Mouse (Mus musculus) embryonic facial prominence, embryonic 11.5 days (tissue): ENCODE results near the gene Lpcat4. TPM values are rescaled to one million over a fixed set of nuclear protein-coding genes. Genes with fewer than 3 reads are reported as not detected.
"Not testable (repeated sequence)": the region's sequence is repeated elsewhere in the genome, so short reads cannot be mapped to it uniquely, and the experiment has no call there.

Source experiments
- ATAC-seq: fragments of 200-750 bp; cut with Nextera tagmentation; replicated peaks from 2 replicates; pipeline ENCODE4 v1.8.0; 2017; ENCODE audit warnings: low read depth; ENCODE audit not compliant: insufficient number of reproducible peaks, low FRiP score, low TSS enrichment
- DNase-seq: peaks from one replicate; pipeline ENCODE4 v3.0.0-alpha.2; 2015; ENCODE audit warnings: low spot score
- H3K27ac ChIP-seq: fragments of 300-500 bp; sonication (generic); replicated peaks from 2 replicates; pipeline ENCODE4 v1.5.1; 2014; ENCODE audit warnings: mild to moderate bottlenecking, low read depth, low read length, control low read depth
- H3K27me3 ChIP-seq: fragments of 300-500 bp; sonication (generic); 2 replicates; pipeline ENCODE4 v1.6.1; 2014; ENCODE audit warnings: mild to moderate bottlenecking, low read length, moderate library complexity, mixed read lengths; ENCODE audit not compliant: control insufficient read depth, insufficient read depth
- H3K36me3 ChIP-seq: fragments of 300-500 bp; sonication (generic); replicated peaks from 2 replicates; pipeline ENCODE4 v1.6.1; 2014; ENCODE audit warnings: low read depth, mild to moderate bottlenecking, low read length, moderate library complexity, mixed read lengths; ENCODE audit not compliant: control insufficient read depth, insufficient read depth
- H3K4me1 ChIP-seq: fragments of 300-500 bp; sonication (generic); 2 replicates; pipeline ENCODE4 v1.6.1; 2014; ENCODE audit warnings: low read length, mixed read lengths; ENCODE audit not compliant: control insufficient read depth, insufficient read depth
- H3K4me2 ChIP-seq: fragments of 300-500 bp; sonication (generic); 2 replicates; pipeline ENCODE4 v1.6.1; 2014; ENCODE audit warnings: low read depth, mild to moderate bottlenecking, control low read depth, low read length, moderate library complexity
- H3K4me3 ChIP-seq: fragments of 300-500 bp; sonication (generic); 2 replicates; pipeline ENCODE4 v1.5.1; 2014; ENCODE audit warnings: low read depth, low read length, control low read depth
- H3K9ac ChIP-seq: fragments of 300-500 bp; sonication (generic); replicated peaks from 2 replicates; pipeline ENCODE4 v1.6.1; 2014; ENCODE audit warnings: mild to moderate bottlenecking, control low read depth, low read length
- H3K9me3 ChIP-seq: fragments of 300-500 bp; sonication (generic); replicated peaks from 2 replicates; pipeline ENCODE4 v1.6.1; 2016; ENCODE audit warnings: mild to moderate bottlenecking, low read length, inconsistent platforms, mixed read lengths; ENCODE audit not compliant: control insufficient read depth
- WGBS: fragments of 180-500 bp; shearing (Covaris S2); extraction: QIAGEN DNeasy Blood & Tissue Kit; methylation state at CpG from one replicate; pipeline ENCODE4 v1.1.7; 2014; 5-methylcytosine and 5-hydroxymethylcytosine counted together
- polyA plus RNA-seq: library from polyadenylated mRNA; unstranded; fragments of >200 nt; fragmentation: Nextera tagmentation; extraction: Ambion mirVana; gene quantifications from 2 replicates; pipeline ENCODE4 v1.2.1, GENCODE M21; 2014

Gene Lpcat4
- polyA plus RNA-seq, 1 experiment from 2014 or later: 11.8 TPM

GRCm38 (mm10) chr2:112276870-112277269 is 37.6 kb downstream of the Lpcat4 start:
- no peak for ATAC-seq
- no peaks in the 10 kb centered on the region for H3K27me3 ChIP-seq
- H3K4me3 ChIP-seq: no peak overlapping the region
- H3K4me1 ChIP-seq: no peaks in the 10 kb centered on the region
- H3K9me3 ChIP-seq: no peaks in the 10 kb centered on the region
- H3K4me2 ChIP-seq: no peak overlapping the region
- no peaks in the 10 kb centered on the region for H3K36me3 ChIP-seq
- H3K27ac ChIP-seq: no peak overlapping the region
- no peak for DNase-seq
- 94% methylated on average over 3 of the region's 3 CpGs for WGBS
- no peak overlapping the region for H3K9ac ChIP-seq

GRCm38 (mm10) chr2:112282846-112283245 is 43.6 kb downstream of the Lpcat4 start:
- Histone ChIP-seq H3K9me3 (no peaks in the 10 kb centered on the region), H3K4me2 (no peak overlapping the region), H3K9ac (no peak overlapping the region), H3K27ac (no peak overlapping the region), H3K4me3 (no peak overlapping the region), H3K4me1 (no peaks in the 10 kb centered on the region), H3K36me3 (no peaks in the 10 kb centered on the region), H3K27me3 (no peaks in the 10 kb centered on the region)
- WGBS: 90% methylated on average over 1 of the region's 1 CpGs
- ATAC-seq (no peak), DNase-seq (no peak)

- ATAC-seq (peak; percentile 97), DNase-seq (peak; percentile 74)
- Histone ChIP-seq H3K9ac (peak overlapping the region; percentile 64), H3K4me2 (peak overlapping the region; percentile 65), H3K9me3 (no peaks in the 10 kb centered on the region), H3K4me1 (no peaks in the 10 kb centered on the region), H3K36me3 (no peaks in the 10 kb centered on the region), H3K4me3 (peak overlapping the region; percentile 35), H3K27me3 (no peaks in the 10 kb centered on the region), H3K27ac (no peak overlapping the region)
- 2% methylated on average over 21 of the region's 21 CpGs for WGBS
Measured at GRCm38 (mm10) chr2:112284363-112285030, 45.2 kb downstream of the Lpcat4 start.

GRCm38 (mm10) chr2:112285031-112285390 is 45.7 kb downstream of the Lpcat4 start:
- peak overlapping the region; percentile 65 for H3K4me2 ChIP-seq
- peak overlapping the region; percentile 35 for H3K4me3 ChIP-seq
- H3K27ac ChIP-seq: no peak overlapping the region
- WGBS: 58% methylated on average over 6 of the region's 6 CpGs
- H3K27me3 ChIP-seq: no peaks in the 10 kb centered on the region
- H3K36me3 ChIP-seq: no peaks in the 10 kb centered on the region
- no peaks in the 10 kb centered on the region for H3K4me1 ChIP-seq
- ATAC-seq (no peak), DNase-seq (no peak)
- no peak overlapping the region for H3K9ac ChIP-seq
- no peaks in the 10 kb centered on the region for H3K9me3 ChIP-seq

GRCm38 (mm10) chr2:112286062-112286461 is 46.8 kb downstream of the Lpcat4 start:
- 91% methylated on average over 1 of the region's 1 CpGs for WGBS
- not testable (repeated sequence) for H3K9me3 ChIP-seq, H3K4me2 ChIP-seq, H3K9ac ChIP-seq, H3K36me3 ChIP-seq, H3K27me3 ChIP-seq, H3K4me1 ChIP-seq, ATAC-seq, DNase-seq, H3K27ac ChIP-seq, H3K4me3 ChIP-seq

GRCm38 (mm10) chr2:112287059-112287458 is 47.8 kb downstream of the Lpcat4 start:
- Histone ChIP-seq H3K4me2 (no peak overlapping the region), H3K4me3 (no peak overlapping the region), H3K9me3 (no peaks in the 10 kb centered on the region), H3K36me3 (no peaks in the 10 kb centered on the region), H3K27me3 (no peaks in the 10 kb centered on the region), H3K9ac (no peak overlapping the region), H3K4me1 (no peaks in the 10 kb centered on the region), H3K27ac (no peak overlapping the region)
- no peak for ATAC-seq
- 72% methylated on average over 4 of the region's 4 CpGs for WGBS
- no peak for DNase-seq

- H3K4me2 ChIP-seq: no peak overlapping the region
- H3K9me3 ChIP-seq: no peaks in the 10 kb centered on the region
- no peaks in the 10 kb centered on the region for H3K4me1 ChIP-seq
- no peak overlapping the region for H3K27ac ChIP-seq
- H3K36me3 ChIP-seq: no peaks in the 10 kb centered on the region
- H3K4me3 ChIP-seq: no peak overlapping the region
- no peak for DNase-seq
- H3K27me3 ChIP-seq: no peaks in the 10 kb centered on the region
- WGBS: 89% methylated on average over 3 of the region's 3 CpGs
- H3K9ac ChIP-seq: no peak overlapping the region
- ATAC-seq: no peak
Measured at GRCm38 (mm10) chr2:112289507-112289906, 50.2 kb downstream of the Lpcat4 start.

GRCm38 (mm10) chr2:112292823-112293222 is 53.6 kb downstream of the Lpcat4 start:
- no peaks in the 10 kb centered on the region for H3K9me3 ChIP-seq
- ATAC-seq: no peak
- H3K4me1 ChIP-seq: no peaks in the 10 kb centered on the region
- no peaks in the 10 kb centered on the region for H3K36me3 ChIP-seq
- no peak overlapping the region for H3K4me3 ChIP-seq
- no peak for DNase-seq
- H3K27ac ChIP-seq: no peak overlapping the region
- WGBS: 82% methylated on average over 2 of the region's 2 CpGs
- no peak overlapping the region for H3K9ac ChIP-seq
- H3K27me3 ChIP-seq: no peaks in the 10 kb centered on the region
- no peak overlapping the region for H3K4me2 ChIP-seq
